Mouse (Mus musculus): ENCODE measurements around the gene Adam15.

DNA sequence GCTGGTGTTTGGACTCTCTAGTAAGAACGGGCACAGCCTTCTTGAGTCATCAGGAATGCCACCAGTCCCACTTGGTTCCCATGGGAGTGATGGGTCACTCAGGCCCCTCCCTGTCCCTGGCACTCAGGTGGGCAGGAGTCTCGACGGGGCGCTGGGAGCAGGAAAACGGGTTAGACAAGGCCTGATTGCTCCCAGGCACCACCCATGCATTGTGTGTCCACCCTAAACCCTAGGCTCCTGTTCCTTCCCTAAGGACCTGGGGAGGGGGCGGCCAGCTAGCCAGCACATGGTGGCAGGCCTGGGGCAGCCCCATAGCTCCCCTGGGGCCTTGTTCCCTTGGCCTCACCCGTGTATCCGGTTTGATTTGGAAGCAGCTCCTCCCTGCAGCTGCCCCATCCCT, 31.5 kb downstream of the Adam15 start:
- TF ChIP-seq HCFC1 (IDR thresholded peaks at IDR 0.05; ENCODE audit: borderline replicate concordance, insufficient read depth, low read length), result no peak
- no peak for TF ChIP-seq MAFK (IDR thresholded peaks at IDR 0.05; ENCODE audit: insufficient read depth, low read depth, low read length)
- no peak for TF ChIP-seq ZC3H11A (IDR thresholded peaks at IDR 0.05; ENCODE audit: borderline replicate concordance, low read depth, low read length)
- no peak for TF ChIP-seq ZNF384 (IDR thresholded peaks at IDR 0.05; ENCODE audit: low read depth, low read length)
- TF ChIP-seq CHD2 (IDR thresholded peaks at IDR 0.05; ENCODE audit: low read depth, low read length), result no peak

Measured in ES-E14 (cell line).